Mouse (Mus musculus): ENCODE results near the gene Ptprm. TPM values are rescaled to one million over a fixed set of nuclear protein-coding genes. Genes with fewer than 3 reads are reported as not detected.

The Ptprm gene
- polyA plus RNA-seq, 1 experiment from 2014 or later, result 1.4 TPM

GRCm38 (mm10) chr17:66891067-66891862 is 463.0 kb downstream of the Ptprm start:
- WGBS (ENCODE audit: insufficient replicate concordance), result 72% methylated on average over 13 of the region's 13 CpGs
- no peak for DNase-seq
- Histone ChIP-seq H3K27ac (ENCODE audit: low read depth) (no peak overlapping the region), H3K4me2 (ENCODE audit: low read depth, low read length) (no peak overlapping the region), H3K27me3 (ENCODE audit: insufficient read depth, low read length) (no peaks in the 10 kb centered on the region), H3K36me3 (replicated peaks; ENCODE audit: insufficient read depth, low read length) (no peaks in the 10 kb centered on the region), H3K9me3 (ENCODE audit: low read length) (no peaks in the 10 kb centered on the region), H3K9ac (replicated peaks) (no peak overlapping the region), H3K4me3 (ENCODE audit: low read depth, low read length) (no peak overlapping the region), H3K4me1 (ENCODE audit: insufficient read depth) (no peaks in the 10 kb centered on the region)
- ATAC-seq, result no peak
- TF ChIP-seq EP300 (IDR thresholded peaks at IDR 0.05; ENCODE audit: low read depth), result no peak
- no peak for TF ChIP-seq CTCF (IDR thresholded peaks at IDR 0.05; ENCODE audit: low read depth)

- Histone ChIP-seq H3K4me2 (ENCODE audit: low read depth, low read length) (no peak overlapping the region), H3K9ac (replicated peaks) (no peak overlapping the region), H3K4me1 (ENCODE audit: insufficient read depth) (peaks cover 15% of the 10 kb centered on the region; the same call in 1 of the 2 replicates), H3K4me3 (ENCODE audit: low read depth, low read length) (no peak overlapping the region), H3K9me3 (ENCODE audit: low read length) (no peaks in the 10 kb centered on the region), H3K27ac (ENCODE audit: low read depth) (peak overlapping the region; percentile 95), H3K36me3 (replicated peaks; ENCODE audit: insufficient read depth, low read length) (no peaks in the 10 kb centered on the region), H3K27me3 (ENCODE audit: insufficient read depth, low read length) (no peaks in the 10 kb centered on the region)
- DNase-seq, result no peak
- 66% methylated on average over 2 of the region's 2 CpGs for WGBS (ENCODE audit: insufficient replicate concordance)
- TF ChIP-seq CTCF (IDR thresholded peaks at IDR 0.05; ENCODE audit: low read depth) (no peak), EP300 (IDR thresholded peaks at IDR 0.05; ENCODE audit: low read depth) (peak; percentile 34; the same call in 1 of the 2 replicates)
- peak; percentile 16 for ATAC-seq
These were observed 472.0 kb downstream of the Ptprm start for GRCm38 (mm10) chr17:66882304-66882703.

- peaks cover 15% of the 10 kb centered on the region; the same call in 1 of the 2 replicates for H3K4me1 ChIP-seq (ENCODE audit: insufficient read depth)
- H3K4me2 ChIP-seq (ENCODE audit: low read depth, low read length), result no peak overlapping the region
- peak; percentile 97 for ATAC-seq
- H3K9ac ChIP-seq (replicated peaks), result no peak overlapping the region
- peak; percentile 21; the same call in 1 of the 2 replicates for TF ChIP-seq EP300 (IDR thresholded peaks at IDR 0.05; ENCODE audit: low read depth)
- TF ChIP-seq CTCF (IDR thresholded peaks at IDR 0.05; ENCODE audit: low read depth), result peak; percentile 35; the same call in 1 of the 2 replicates
- no peaks in the 10 kb centered on the region for H3K36me3 ChIP-seq (replicated peaks; ENCODE audit: insufficient read depth, low read length)
- H3K4me3 ChIP-seq (ENCODE audit: low read depth, low read length), result no peak overlapping the region
- H3K27me3 ChIP-seq (ENCODE audit: insufficient read depth, low read length), result no peaks in the 10 kb centered on the region
- DNase-seq, result peak; percentile 40
- peak overlapping the region; percentile 95 for H3K27ac ChIP-seq (ENCODE audit: low read depth)
- no peaks in the 10 kb centered on the region for H3K9me3 ChIP-seq (ENCODE audit: low read length)
- WGBS (ENCODE audit: insufficient replicate concordance), result 56% methylated on average over 9 of the region's 9 CpGs
These were observed 473.1 kb downstream of the Ptprm start for GRCm38 (mm10) chr17:66880969-66881701.

GRCm38 (mm10) chr17:66879151-66879550 is 475.1 kb downstream of the Ptprm start:
- no peak overlapping the region for H3K9ac ChIP-seq (replicated peaks)
- no peak for TF ChIP-seq EP300 (IDR thresholded peaks at IDR 0.05; ENCODE audit: low read depth)
- no peak for TF ChIP-seq CTCF (IDR thresholded peaks at IDR 0.05; ENCODE audit: low read depth)
- H3K9me3 ChIP-seq (ENCODE audit: low read length), result no peaks in the 10 kb centered on the region
- H3K4me1 ChIP-seq (ENCODE audit: insufficient read depth), result peaks cover 11% of the 10 kb centered on the region; the same call in 1 of the 2 replicates
- DNase-seq, result peak; percentile 64
- ATAC-seq, result no peak
- 53% methylated on average over 2 of the region's 2 CpGs for WGBS (ENCODE audit: insufficient replicate concordance)
- H3K27ac ChIP-seq (ENCODE audit: low read depth), result 0 out of 2 replicates have a peak overlapping the region, but pooled peaks have one; percentile 45
- no peak overlapping the region for H3K4me2 ChIP-seq (ENCODE audit: low read depth, low read length)
- H3K27me3 ChIP-seq (ENCODE audit: insufficient read depth, low read length), result no peaks in the 10 kb centered on the region
- H3K4me3 ChIP-seq (ENCODE audit: low read depth, low read length), result no peak overlapping the region
- H3K36me3 ChIP-seq (replicated peaks; ENCODE audit: insufficient read depth, low read length), result no peaks in the 10 kb centered on the region

GRCm38 (mm10) chr17:66877582-66877981 is 476.7 kb downstream of the Ptprm start:
- H3K9ac ChIP-seq (replicated peaks), result no peak overlapping the region
- TF ChIP-seq EP300 (IDR thresholded peaks at IDR 0.05; ENCODE audit: low read depth), result no peak
- H3K4me2 ChIP-seq (ENCODE audit: low read depth, low read length), result no peak overlapping the region
- H3K4me1 ChIP-seq (ENCODE audit: insufficient read depth), result peaks cover 11% of the 10 kb centered on the region; the same call in 1 of the 2 replicates
- H3K27me3 ChIP-seq (ENCODE audit: insufficient read depth, low read length), result no peaks in the 10 kb centered on the region
- H3K36me3 ChIP-seq (replicated peaks; ENCODE audit: insufficient read depth, low read length), result no peaks in the 10 kb centered on the region
- no peak overlapping the region for H3K4me3 ChIP-seq (ENCODE audit: low read depth, low read length)
- 63% methylated on average over 6 of the region's 6 CpGs for WGBS (ENCODE audit: insufficient replicate concordance)
- no peak overlapping the region for H3K27ac ChIP-seq (ENCODE audit: low read depth)
- ATAC-seq (no peak), DNase-seq (no peak)
- no peaks in the 10 kb centered on the region for H3K9me3 ChIP-seq (ENCODE audit: low read length)

- H3K9me3 ChIP-seq (ENCODE audit: low read length), result no peaks in the 10 kb centered on the region
- no peaks in the 10 kb centered on the region for H3K27me3 ChIP-seq (ENCODE audit: insufficient read depth, low read length)
- H3K4me2 ChIP-seq (ENCODE audit: low read depth, low read length), result no peak overlapping the region
- H3K9ac ChIP-seq (replicated peaks), result no peak overlapping the region
- H3K4me3 ChIP-seq (ENCODE audit: low read depth, low read length), result no peak overlapping the region
- WGBS (ENCODE audit: insufficient replicate concordance), result 87% methylated on average over 11 of the region's 11 CpGs
- H3K27ac ChIP-seq (ENCODE audit: low read depth), result no peak overlapping the region
- no peak for TF ChIP-seq EP300 (IDR thresholded peaks at IDR 0.05; ENCODE audit: low read depth)
- TF ChIP-seq CTCF (IDR thresholded peaks at IDR 0.05; ENCODE audit: low read depth), result no peak
- no peaks in the 10 kb centered on the region for H3K4me1 ChIP-seq (ENCODE audit: insufficient read depth)
- DNase-seq (no peak), ATAC-seq (no peak)
- H3K36me3 ChIP-seq (replicated peaks; ENCODE audit: insufficient read depth, low read length), result no peaks in the 10 kb centered on the region
These were observed 479.4 kb downstream of the Ptprm start for GRCm38 (mm10) chr17:66874810-66875209.
